Mouse (Mus musculus) kidney, embryonic 14.5 days (tissue): ENCODE results near the gene Tlx2. TPM values are rescaled to one million over a fixed set of nuclear protein-coding genes. Genes with fewer than 3 reads are reported as not detected.

Experiments used
- ATAC-seq: fragments of 200-750 bp; cut with Nextera tagmentation; 2 replicates; pipeline ENCODE4 v1.8.0; 2017; ENCODE audit warnings: moderate number of reproducible peaks, mild to moderate bottlenecking, moderate TSS enrichment, moderate library complexity; ENCODE audit not compliant: low FRiP score, low TSS enrichment
- H3K27ac ChIP-seq: fragments of 300-500 bp; sonication (generic); 2 replicates; pipeline ENCODE4 v1.5.1; 2014; ENCODE audit warnings: low read depth, mild to moderate bottlenecking, low read length, moderate library complexity, mixed read lengths
- H3K27me3 ChIP-seq: fragments of 300-500 bp; sonication (generic); 2 replicates; pipeline ENCODE4 v1.6.1; 2014; ENCODE audit warnings: mild to moderate bottlenecking, low read length; ENCODE audit not compliant: control insufficient read depth, insufficient read depth
- H3K36me3 ChIP-seq: fragments of 300-500 bp; sonication (generic); 2 replicates; pipeline ENCODE4 v1.6.1; 2014; ENCODE audit warnings: low read length, mixed read lengths; ENCODE audit not compliant: control insufficient read depth, insufficient read depth
- H3K4me1 ChIP-seq: fragments of 300-500 bp; sonication (generic); 2 replicates; pipeline ENCODE4 v1.6.1; 2014; ENCODE audit warnings: low read length, mixed read lengths; ENCODE audit not compliant: control insufficient read depth, insufficient read depth
- H3K4me2 ChIP-seq: fragments of 300-500 bp; sonication (generic); replicated peaks from 2 replicates; pipeline ENCODE4 v1.6.1; 2014; ENCODE audit warnings: low read depth, mild to moderate bottlenecking, low read length
- H3K4me3 ChIP-seq: fragments of 300-500 bp; sonication (generic); 2 replicates; pipeline ENCODE4 v1.5.1; 2014; ENCODE audit warnings: mild to moderate bottlenecking, low read length
- H3K9ac ChIP-seq: fragments of 300-500 bp; sonication (generic); 2 replicates; pipeline ENCODE4 v1.6.1; 2014; ENCODE audit warnings: low read depth, mild to moderate bottlenecking, low read length, moderate library complexity
- H3K9me3 ChIP-seq: fragments of 300-500 bp; sonication (generic); 2 replicates; pipeline ENCODE4 v1.6.1; 2016; ENCODE audit warnings: low read length; ENCODE audit not compliant: control insufficient read depth
- WGBS: fragments of 180-500 bp; shearing (Covaris S2); extraction: QIAGEN DNeasy Blood & Tissue Kit; methylation state at CpG from one replicate; pipeline ENCODE4 v1.1.7; 2014; 5-methylcytosine and 5-hydroxymethylcytosine counted together
- polyA plus RNA-seq: library from polyadenylated mRNA; unstranded; fragments of >200 nt; fragmentation: Nextera tagmentation; extraction: Ambion mirVana; gene quantifications from 2 replicates; pipeline ENCODE4 v1.2.1, GENCODE M21; 2014

Gene Tlx2
- polyA plus RNA-seq, 1 experiment from 2014 or later: not detected

GRCm38 (mm10) chr6:83034463-83035055 is 35.5 kb downstream of the Tlx2 start:
- peak overlapping the region; percentile 58 for H3K4me3 ChIP-seq
- peak overlapping the region; percentile 46 for H3K9ac ChIP-seq
- peaks cover 18% of the 10 kb centered on the region; the same call in 1 of the 2 replicates for H3K4me1 ChIP-seq
- H3K36me3 ChIP-seq: peaks cover 4% of the 10 kb centered on the region; the same call in 1 of the 2 replicates
- WGBS: 25% methylated on average over 5 of the region's 5 CpGs
- peaks cover 14% of the 10 kb centered on the region; the same call in 1 of the 2 replicates for H3K27me3 ChIP-seq
- H3K27ac ChIP-seq: peak overlapping the region; percentile 90
- peak; percentile 6; the same call in 1 of the 2 replicates for ATAC-seq
- peak overlapping the region; percentile 90 for H3K4me2 ChIP-seq
- no peaks in the 10 kb centered on the region for H3K9me3 ChIP-seq

GRCm38 (mm10) chr6:83033249-83034185 is 36.6 kb downstream of the Tlx2 start, which contains the start of the genes Dok1 and Loxl3:
Gene Dok1 (minus strand): TSS chr6:83033471.
Gene Loxl3 (plus strand): TSS chr6:83034173.
- under 1% methylated on average over 51 of the region's 51 CpGs for WGBS
- Histone ChIP-seq H3K9me3 (no peaks in the 10 kb centered on the region), H3K27ac (peak within 1 kb of the TSS; percentile 90), H3K27me3 (peaks cover 14% of the 10 kb centered on the region; the same call in 1 of the 2 replicates), H3K4me2 (peak within 1 kb of the TSS; percentile 90), H3K9ac (peak within 1 kb of the TSS; percentile 46), H3K4me3 (peak within 1 kb of the TSS; percentile 58), H3K4me1 (peaks cover 13% of the 10 kb centered on the region; the same call in 1 of the 2 replicates), H3K36me3 (peaks cover 4% of the 10 kb centered on the region; the same call in 1 of the 2 replicates)
- ATAC-seq: peak; percentile 85

- Histone ChIP-seq H3K27ac (peak overlapping the region; percentile 90; the same call in 1 of the 2 replicates), H3K36me3 (peaks cover 4% of the 10 kb centered on the region; the same call in 1 of the 2 replicates), H3K4me3 (peak overlapping the region; percentile 58), H3K4me2 (peak overlapping the region; percentile 90), H3K9me3 (no peaks in the 10 kb centered on the region), H3K9ac (peak overlapping the region; percentile 46), H3K27me3 (peaks cover 14% of the 10 kb centered on the region; the same call in 1 of the 2 replicates), H3K4me1 (peaks cover 10% of the 10 kb centered on the region; the same call in 1 of the 2 replicates)
- ATAC-seq: peak; percentile 63
- under 1% methylated on average over 31 of the region's 31 CpGs for WGBS
Observed at GRCm38 (mm10) chr6:83032769-83033191, 37.3 kb downstream of the Tlx2 start.

GRCm38 (mm10) chr6:83031921-83032590 is 38.0 kb downstream of the Tlx2 start:
- 27% methylated on average over 18 of the region's 18 CpGs for WGBS
- no peak for ATAC-seq
- peaks cover 14% of the 10 kb centered on the region; the same call in 1 of the 2 replicates for H3K27me3 ChIP-seq
- peaks cover 4% of the 10 kb centered on the region; the same call in 1 of the 2 replicates for H3K36me3 ChIP-seq
- H3K4me1 ChIP-seq: peaks cover 10% of the 10 kb centered on the region; the same call in 1 of the 2 replicates
- H3K9me3 ChIP-seq: no peaks in the 10 kb centered on the region
- H3K4me3 ChIP-seq: peak overlapping the region; percentile 58
- H3K27ac ChIP-seq: no peak overlapping the region
- 0 out of 2 replicates have a peak overlapping the region, but pooled peaks have one; percentile 46 for H3K9ac ChIP-seq
- H3K4me2 ChIP-seq: peak overlapping the region; percentile 90

GRCm38 (mm10) chr6:83031111-83031510 is 39.0 kb downstream of the Tlx2 start:
- peaks cover 10% of the 10 kb centered on the region; the same call in 1 of the 2 replicates for H3K4me1 ChIP-seq
- H3K36me3 ChIP-seq: peaks cover 4% of the 10 kb centered on the region; the same call in 1 of the 2 replicates
- no peak overlapping the region for H3K4me2 ChIP-seq
- H3K27ac ChIP-seq: no peak overlapping the region
- H3K9me3 ChIP-seq: no peaks in the 10 kb centered on the region
- no peak overlapping the region for H3K4me3 ChIP-seq
- 81% methylated on average over 7 of the region's 7 CpGs for WGBS
- H3K27me3 ChIP-seq: peaks cover 14% of the 10 kb centered on the region; the same call in 1 of the 2 replicates
- no peak for ATAC-seq
- 0 out of 2 replicates have a peak overlapping the region, but pooled peaks have one; percentile 12 for H3K9ac ChIP-seq

DNA sequence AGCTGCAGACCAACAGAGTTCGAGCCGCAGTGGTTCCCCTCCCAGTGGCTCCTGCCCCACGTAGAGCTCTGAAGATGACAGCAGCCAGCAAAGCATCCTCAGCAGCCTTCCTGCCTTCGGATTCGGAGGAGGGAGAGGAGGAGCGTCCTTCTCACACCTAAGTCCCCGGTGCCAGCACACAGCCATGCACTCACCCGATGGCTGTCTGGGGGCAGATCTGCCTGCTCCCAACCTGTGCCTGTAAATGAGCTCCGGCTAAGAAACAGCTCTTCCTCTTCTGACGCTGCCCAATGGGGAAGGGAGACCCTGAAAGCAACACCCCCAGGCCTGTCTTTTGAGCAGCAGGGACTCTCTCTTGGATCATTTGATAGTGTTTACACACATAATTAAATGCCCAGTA is 40.3 kb downstream of the Tlx2 start:
- Histone ChIP-seq H3K4me3 (no peak overlapping the region), H3K9ac (no peak overlapping the region), H3K27ac (no peak overlapping the region), H3K36me3 (peaks cover 4% of the 10 kb centered on the region; the same call in 1 of the 2 replicates), H3K27me3 (peaks cover 14% of the 10 kb centered on the region; the same call in 1 of the 2 replicates), H3K4me1 (peaks cover 6% of the 10 kb centered on the region; the same call in 1 of the 2 replicates), H3K4me2 (no peak overlapping the region), H3K9me3 (no peaks in the 10 kb centered on the region)
- 27% methylated on average over 10 of the region's 10 CpGs for WGBS
- no peak for ATAC-seq

DNA sequence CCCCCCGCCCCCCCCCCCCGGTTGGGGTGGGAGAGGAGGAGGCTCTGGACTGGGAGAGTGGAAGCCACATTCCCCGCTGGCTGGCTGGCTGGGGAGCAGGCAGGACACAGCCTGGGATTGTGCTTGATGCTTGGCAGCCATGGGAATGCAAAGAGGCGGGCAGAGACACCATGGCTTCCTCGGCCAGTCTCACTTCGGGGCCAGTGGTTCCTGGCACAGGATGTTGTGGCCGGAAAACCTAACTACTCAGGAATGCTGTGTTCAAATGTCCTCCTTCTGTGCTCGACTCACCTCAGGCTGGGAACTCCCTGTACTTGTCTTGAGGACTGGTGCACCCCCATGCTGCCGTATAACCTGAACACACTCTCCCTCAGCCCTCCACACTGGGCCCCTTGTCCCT is 42.4 kb downstream of the Tlx2 start:
- Histone ChIP-seq H3K4me1 (peaks cover 4% of the 10 kb centered on the region; the same call in 1 of the 2 replicates), H3K36me3 (peaks cover 4% of the 10 kb centered on the region; the same call in 1 of the 2 replicates), H3K4me3 (no peak overlapping the region), H3K27me3 (peaks cover 14% of the 10 kb centered on the region; the same call in 1 of the 2 replicates), H3K27ac (no peak overlapping the region), H3K9ac (no peak overlapping the region), H3K9me3 (no peaks in the 10 kb centered on the region), H3K4me2 (no peak overlapping the region)
- ATAC-seq: no peak; the same call in 1 of the 2 replicates
- WGBS: 62% methylated on average over 8 of the region's 9 CpGs

DNA sequence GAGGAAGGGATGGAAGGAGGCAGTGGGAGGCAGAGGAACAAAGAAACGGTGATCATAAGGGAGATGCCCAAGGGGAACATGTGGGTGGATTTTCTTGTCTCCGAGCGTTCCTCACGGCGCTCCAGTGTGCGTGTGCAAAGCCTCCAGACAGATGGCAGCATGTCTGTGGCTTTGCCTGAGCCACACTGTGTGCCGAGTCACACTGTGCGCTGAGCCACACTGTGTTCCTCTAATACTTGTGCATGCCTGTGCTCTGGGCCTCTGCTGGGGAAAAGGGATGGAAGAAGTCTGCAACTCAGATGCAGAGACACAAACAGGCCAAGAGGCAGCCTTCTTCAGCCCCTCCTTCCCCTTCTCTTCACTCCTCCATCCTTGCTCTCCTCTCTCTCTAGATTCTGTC is 42.8 kb downstream of the Tlx2 start:
- H3K4me3 ChIP-seq: no peak overlapping the region
- H3K4me2 ChIP-seq: no peak overlapping the region
- peaks cover 14% of the 10 kb centered on the region; the same call in 1 of the 2 replicates for H3K27me3 ChIP-seq
- no peak overlapping the region for H3K9ac ChIP-seq
- no peak overlapping the region for H3K27ac ChIP-seq
- H3K4me1 ChIP-seq: peaks cover 4% of the 10 kb centered on the region; the same call in 1 of the 2 replicates
- H3K36me3 ChIP-seq: peaks cover 4% of the 10 kb centered on the region; the same call in 1 of the 2 replicates
- no peaks in the 10 kb centered on the region for H3K9me3 ChIP-seq
- ATAC-seq: no peak
- 70% methylated on average over 8 of the region's 8 CpGs for WGBS
